Mouse (Mus musculus): Measurements from ENCODE around the gene Bcas3.

DNA sequence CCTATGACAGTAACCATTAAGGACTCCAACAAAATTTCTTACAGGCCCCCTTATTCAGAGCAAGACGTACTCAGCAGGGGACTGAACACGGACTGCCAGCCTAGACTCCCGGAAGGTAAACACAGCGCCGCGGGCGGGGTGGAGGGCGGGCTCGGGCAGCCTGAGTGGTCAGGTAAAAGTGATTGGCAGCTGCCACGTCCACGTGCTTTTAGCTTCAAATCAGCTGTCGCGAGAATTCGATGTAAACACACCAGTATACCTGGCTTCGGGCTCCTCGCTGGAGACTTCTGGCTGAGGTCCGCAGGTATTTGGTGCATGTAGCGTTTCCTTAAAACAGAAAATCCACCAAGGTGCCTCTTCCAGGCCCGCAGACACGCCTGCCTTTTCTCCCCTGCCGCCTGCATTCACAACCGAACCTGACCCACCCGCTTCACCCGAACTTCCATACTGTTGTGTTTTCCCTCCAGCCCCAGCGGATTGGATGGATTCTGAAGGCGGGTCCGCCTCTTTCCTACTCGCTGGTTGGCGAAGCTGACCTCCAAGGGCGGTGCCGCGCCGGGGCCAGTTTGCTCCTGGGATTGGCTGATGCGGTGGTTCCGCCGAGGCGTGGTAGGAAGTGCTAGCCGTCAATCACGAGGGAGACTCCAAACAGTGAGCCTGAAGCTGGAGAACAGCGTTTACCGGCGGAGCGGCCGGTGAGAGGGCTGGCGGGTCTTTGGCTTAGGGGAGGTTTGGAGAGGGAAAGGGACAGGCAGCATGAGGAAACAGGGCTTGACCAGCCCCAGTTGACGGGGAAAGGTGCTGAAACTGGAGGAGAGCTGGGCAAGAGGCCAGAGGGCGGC, at the start of gene Bcas3:
- TF ChIP-seq POLR2A (IDR thresholded peaks at IDR 0.05; ENCODE audit: low read depth, low read length) (peak; percentile 93), CTCF (IDR thresholded peaks at IDR 0.05; ENCODE audit: borderline replicate concordance, insufficient read depth, low read length) (no peak)
